ENCODE assay signal across 20 mouse cellular contexts in the genomic region with DNA sequence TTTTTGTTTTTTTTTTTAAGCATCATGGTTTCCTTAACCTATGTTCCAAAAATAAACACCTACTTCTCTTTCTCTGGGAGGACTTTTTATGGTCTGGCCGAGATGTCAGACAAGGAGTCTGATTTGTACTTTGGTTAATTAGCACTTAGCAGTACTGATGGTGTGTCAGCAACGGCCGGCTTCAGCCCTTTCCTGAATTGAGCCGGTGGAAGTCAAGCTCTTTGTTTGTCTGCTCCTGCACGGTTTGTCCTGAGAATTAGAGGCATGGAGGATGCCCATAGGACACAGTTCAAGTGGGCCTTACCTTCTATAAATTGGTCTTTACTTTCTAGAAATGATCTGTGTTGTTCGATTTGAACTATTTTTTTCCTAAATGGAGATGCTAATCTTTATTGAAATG. TPM values are rescaled to one million over a fixed set of nuclear protein-coding genes. Genes with fewer than 3 reads are reported as not detected.
A peak's percentile ranks its signal among the peaks of the same experiment; 100 is the strongest.
DNase-seq lines count a peak whose midpoint lies in the region; ATAC-seq and TF ChIP-seq lines count a peak whose summit lies in the region.
"Had no signal": no experiment of that assay in that cellular context is flagged by ENCODE, and none has a peak within 500 bp of the region (broad histone marks: within the 10 kb centered on the region; RNA-seq: fewer than 3 reads in every experiment).

No protein-coding gene starts in this region.

- no peaks in the 10 kb centered on the region for H3K36me3 ChIP-seq in forebrain, embryonic 16.5 days (ENCODE audit: control insufficient read depth, insufficient read depth)
- H3K36me3 ChIP-seq in forebrain, postnatal 0 days (ENCODE audit: insufficient read depth): no peaks in the 10 kb centered on the region
- peaks cover 19% of the 10 kb centered on the region for H3K36me3 ChIP-seq in intestine, embryonic 14.5 days (ENCODE audit: control insufficient read depth, insufficient read depth, low read length)
- H3K36me3 ChIP-seq in intestine, embryonic 15.5 days: no peaks in the 10 kb centered on the region
- no peaks in the 10 kb centered on the region for H3K36me3 ChIP-seq in limb, embryonic 11.5 days (ENCODE audit: control insufficient read depth, insufficient read depth, low read length)
- peaks cover 24% of the 10 kb centered on the region for H3K36me3 ChIP-seq in limb, embryonic 10.5 days
- H3K36me3 ChIP-seq: embryonic facial prominence, embryonic 15.5 days had no signal

- no peak overlapping the region for H3K4me2 ChIP-seq in forebrain, embryonic 16.5 days (ENCODE audit: low read length)
- H3K4me2 ChIP-seq in forebrain, postnatal 0 days (ENCODE audit: low read depth): no peak overlapping the region
- H3K4me2 ChIP-seq in intestine, embryonic 14.5 days (ENCODE audit: low read length): no peak overlapping the region
- H3K4me2 ChIP-seq in intestine, embryonic 15.5 days (replicated peaks): no peak overlapping the region
- no peak overlapping the region for H3K4me2 ChIP-seq in limb, embryonic 11.5 days (ENCODE audit: low read depth, severe bottlenecking)
- H3K4me2 ChIP-seq: embryonic facial prominence, embryonic 13.5 days; embryonic facial prominence, embryonic 15.5 days; forebrain, embryonic 13.5 days had no signal

- TF ChIP-seq CTCF in forebrain, postnatal 0 days (IDR thresholded peaks at IDR 0.05; ENCODE audit: low read depth): no peak

- no peak overlapping the region for H3K9ac ChIP-seq in forebrain, embryonic 16.5 days (replicated peaks; ENCODE audit: low read depth, low read length)
- H3K9ac ChIP-seq in forebrain, postnatal 0 days: no peak overlapping the region
- H3K9ac ChIP-seq in intestine, embryonic 14.5 days (ENCODE audit: low read length): no peak overlapping the region
- no peak overlapping the region for H3K9ac ChIP-seq in intestine, embryonic 15.5 days
- H3K9ac ChIP-seq in limb, embryonic 11.5 days (ENCODE audit: low read length): no peak overlapping the region
- H3K9ac ChIP-seq: embryonic facial prominence, embryonic 13.5 days; embryonic facial prominence, embryonic 15.5 days; forebrain, embryonic 13.5 days had no signal

- WGBS in forebrain, embryonic 16.5 days: 47% methylated on average over 6 of the region's 6 CpGs
- WGBS in forebrain, postnatal 0 days: 51% methylated on average over 6 of the region's 6 CpGs
- 77% methylated on average over 6 of the region's 6 CpGs for WGBS in intestine, embryonic 14.5 days
- 63% methylated on average over 6 of the region's 6 CpGs for WGBS in intestine, embryonic 15.5 days
- 65% methylated on average over 6 of the region's 6 CpGs for WGBS in limb, embryonic 11.5 days
- WGBS in limb, embryonic 10.5 days: 75% methylated on average over 6 of the region's 6 CpGs

- DNase-seq in forebrain, postnatal 0 days: no peak
- peak; percentile 46 for DNase-seq in intestine, embryonic 14.5 days (ENCODE audit: low spot score)
- peak; percentile 20 for DNase-seq in limb, embryonic 11.5 days (ENCODE audit: low spot score)
- no peak for DNase-seq in limb, embryonic 10.5 days (ENCODE audit: low spot score)
- DNase-seq: adrenal gland, adult 2 months; adrenal gland, postnatal 10 days; adrenal gland, postnatal 25 days; cerebellum, adult 11 months; cerebellum, adult 18-20 months; cerebellum, adult 8-10 months; cerebellum, adult 9-11 months; cerebellum, postnatal 14 days; cerebellum, postnatal 36 days; embryo, embryonic 11 days had no signal

- peaks cover 25% of the 10 kb centered on the region for H3K4me1 ChIP-seq in forebrain, embryonic 16.5 days (replicated peaks; ENCODE audit: control insufficient read depth, insufficient read depth, low read length)
- peaks cover 10% of the 10 kb centered on the region; the same call in 1 of the 2 replicates for H3K4me1 ChIP-seq in forebrain, postnatal 0 days (ENCODE audit: insufficient read depth)
- H3K4me1 ChIP-seq in intestine, embryonic 14.5 days (replicated peaks; ENCODE audit: control insufficient read depth, insufficient read depth, low read length): peaks cover 17% of the 10 kb centered on the region
- H3K4me1 ChIP-seq in intestine, embryonic 15.5 days (replicated peaks): peaks cover 6% of the 10 kb centered on the region
- peaks cover 10% of the 10 kb centered on the region; the same call in 1 of the 2 replicates for H3K4me1 ChIP-seq in limb, embryonic 11.5 days (ENCODE audit: control insufficient read depth, insufficient read depth, low read length)
- H3K4me1 ChIP-seq in limb, embryonic 10.5 days: peaks cover 24% of the 10 kb centered on the region

- no peak for ATAC-seq in forebrain, embryonic 16.5 days
- no peak for ATAC-seq in forebrain, postnatal 0 days
- no peak for ATAC-seq in intestine, embryonic 14.5 days (replicated peaks; ENCODE audit: low FRiP score, low TSS enrichment, low read depth)
- ATAC-seq in intestine, embryonic 15.5 days: no peak
- no peak for ATAC-seq in limb, embryonic 11.5 days (ENCODE audit: insufficient number of reproducible peaks, low FRiP score, low TSS enrichment, low read depth)
- ATAC-seq: forebrain, embryonic 13.5 days had no signal

- 0 out of 2 replicates have a peak overlapping the region, but pooled peaks have one; percentile 31 for H3K27ac ChIP-seq in forebrain, embryonic 16.5 days (ENCODE audit: low read length)
- H3K27ac ChIP-seq in forebrain, postnatal 0 days (ENCODE audit: low read depth, low read length): no peak overlapping the region
- H3K27ac ChIP-seq in intestine, embryonic 14.5 days (ENCODE audit: low read depth): no peak overlapping the region
- no peak overlapping the region for H3K27ac ChIP-seq in intestine, embryonic 15.5 days
- no peak overlapping the region for H3K27ac ChIP-seq in limb, embryonic 11.5 days (replicated peaks; ENCODE audit: low read depth, low read length)
- no peak overlapping the region for H3K27ac ChIP-seq in limb, embryonic 10.5 days
- H3K27ac ChIP-seq: embryonic facial prominence, embryonic 13.5 days; embryonic facial prominence, embryonic 15.5 days; forebrain, embryonic 10.5 days; forebrain, embryonic 13.5 days had no signal

- H3K27me3 ChIP-seq in forebrain, embryonic 16.5 days (replicated peaks; ENCODE audit: control insufficient read depth, insufficient read depth, low read length): no peaks in the 10 kb centered on the region
- H3K27me3 ChIP-seq in forebrain, postnatal 0 days (ENCODE audit: insufficient read depth, low read length): no peaks in the 10 kb centered on the region
- no peaks in the 10 kb centered on the region for H3K27me3 ChIP-seq in intestine, embryonic 14.5 days (replicated peaks; ENCODE audit: control insufficient read depth, insufficient read depth, low read length)
- no peaks in the 10 kb centered on the region for H3K27me3 ChIP-seq in intestine, embryonic 15.5 days (replicated peaks)
- H3K27me3 ChIP-seq in limb, embryonic 11.5 days (ENCODE audit: control insufficient read depth, insufficient read depth, low read length): no peaks in the 10 kb centered on the region
- H3K27me3 ChIP-seq in limb, embryonic 10.5 days (ENCODE audit: low read depth, poor library complexity, severe bottlenecking): no peaks in the 10 kb centered on the region
- H3K27me3 ChIP-seq: embryonic facial prominence, embryonic 13.5 days; embryonic facial prominence, embryonic 15.5 days; forebrain, embryonic 13.5 days had no signal

- no peaks in the 10 kb centered on the region for H3K9me3 ChIP-seq in forebrain, embryonic 16.5 days (ENCODE audit: control insufficient read depth, low read length)
- H3K9me3 ChIP-seq in forebrain, postnatal 0 days (ENCODE audit: low read length): no peaks in the 10 kb centered on the region
- no peaks in the 10 kb centered on the region for H3K9me3 ChIP-seq in intestine, embryonic 14.5 days (ENCODE audit: control insufficient read depth, low read length)
- H3K9me3 ChIP-seq in intestine, embryonic 15.5 days: no peaks in the 10 kb centered on the region
- H3K9me3 ChIP-seq in limb, embryonic 11.5 days (ENCODE audit: control insufficient read depth, low read length): no peaks in the 10 kb centered on the region
- no peaks in the 10 kb centered on the region for H3K9me3 ChIP-seq in limb, embryonic 10.5 days (replicated peaks)
- H3K9me3 ChIP-seq: embryonic facial prominence, embryonic 13.5 days; embryonic facial prominence, embryonic 15.5 days; forebrain, embryonic 10.5 days; forebrain, embryonic 13.5 days had no signal

- no peak overlapping the region for H3K4me3 ChIP-seq in forebrain, embryonic 16.5 days (replicated peaks; ENCODE audit: low read length)
- H3K4me3 ChIP-seq in forebrain, postnatal 0 days (ENCODE audit: low read depth, low read length): no peak overlapping the region
- H3K4me3 ChIP-seq in intestine, embryonic 14.5 days (ENCODE audit: low read depth, low read length): no peak overlapping the region
- H3K4me3 ChIP-seq in intestine, embryonic 15.5 days (replicated peaks): no peak overlapping the region
- no peak overlapping the region for H3K4me3 ChIP-seq in limb, embryonic 11.5 days (ENCODE audit: low read depth, low read length)
- H3K4me3 ChIP-seq in limb, embryonic 10.5 days: no peak overlapping the region
- H3K4me3 ChIP-seq: embryonic facial prominence, embryonic 13.5 days; embryonic facial prominence, embryonic 15.5 days; forebrain, embryonic 10.5 days; forebrain, embryonic 13.5 days had no signal

RNA-seq across cellular contexts. Expression of a gene that starts 2.6 kb away (rescaled TPM):
- polyA plus RNA-seq in forebrain, embryonic 16.5 days (2015; fragmentation: Nextera tagmentation; extraction: Ambion mirVana): 46.7 and 55.1 TPM in 2 replicates
- total RNA-seq in forebrain, postnatal 0 days (2014; rRNA removed): 40.3 and 46.5 TPM in 2 replicates
- polyA plus RNA-seq in forebrain, postnatal 0 days (2015; fragmentation: Nextera tagmentation; extraction: Ambion mirVana): 34.0 and 36.8 TPM in 2 replicates
- polyA plus RNA-seq in intestine, embryonic 14.5 days (2014; fragmentation: Nextera tagmentation; extraction: Ambion mirVana): 50.7 and 57.6 TPM in 2 replicates
- polyA plus RNA-seq in intestine, embryonic 15.5 days (2015; fragmentation: Nextera tagmentation; extraction: Ambion mirVana): 48.4 and 53.2 TPM in 2 replicates
- 59.2 and 61.9 TPM in 2 replicates for polyA plus RNA-seq in limb, embryonic 11.5 days (2014; fragmentation: Nextera tagmentation; extraction: Ambion mirVana)
- polyA plus RNA-seq in limb, embryonic 10.5 days (2016; fragmentation: Nextera tagmentation; extraction: Ambion mirVana): 49.5 and 54.3 TPM in 2 replicates

Comparison
In these comparisons a context has a peak if more than half of its experiments do, and no peak if none do; other contexts are left out.
1. DNase-seq: peak in intestine, embryonic 14.5 days (single experiment) and limb, embryonic 11.5 days (single experiment); none in forebrain, postnatal 0 days (single experiment) and limb, embryonic 10.5 days (single experiment).